Mouse (Mus musculus) urinary bladder, adult 18-20 months (tissue): Measurements from ENCODE around the gene Fam24b.
A peak's percentile ranks its signal among the peaks of the same experiment; 100 is the strongest.

Experiments used
- DNase-seq, 2 experiments: peaks; one replicate each; pipeline ENCODE4 v3.0.0; 2022; ENCODE audit warnings: low spot score in 2 of 2, mixed read lengths in 2 of 2

Gene Fam24b

GRCm38 (mm10) chr7:131329416-131329815, at the start of gene Fam24b:
TSS of gene Fam24b (minus strand) at chr7:131329516.
- DNase-seq: no peak

GRCm38 (mm10) chr7:131371880-131372651, 42.8 kb upstream of the Fam24b start:
- no peak for DNase-seq

- no peak for DNase-seq
Observed at GRCm38 (mm10) chr7:131371470-131371860, 42.1 kb upstream of the Fam24b start.

- DNase-seq: peak; percentile 80 to 90
Observed at GRCm38 (mm10) chr7:131370648-131371469, 41.5 kb upstream of the Fam24b start, which contains the start of gene Pstk. TSS of gene Pstk (plus strand) at chr7:131371141.

GRCm38 (mm10) chr7:131364131-131364530, 34.8 kb upstream of the Fam24b start:
- DNase-seq: no peak

GRCm38 (mm10) chr7:131362615-131363300, 33.4 kb upstream of the Fam24b start, which contains the start of gene 2310057M21Rik:
TSS of gene 2310057M21Rik (minus strand) at chr7:131362759.
- peak; percentile 81 to 92 for DNase-seq

GRCm38 (mm10) chr7:131362269-131362614, 32.9 kb upstream of the Fam24b start:
- DNase-seq: no peak

GRCm38 (mm10) chr7:131356105-131356504, 26.8 kb upstream of the Fam24b start:
- no peak for DNase-seq

- DNase-seq: no peak
Observed at GRCm38 (mm10) chr7:131345856-131346541, 16.7 kb upstream of the Fam24b start.

- DNase-seq: no peak
Observed at GRCm38 (mm10) chr7:131337502-131338068, 8.3 kb upstream of the Fam24b start.

- DNase-seq: no peak
Observed at GRCm38 (mm10) chr7:131333564-131333963, 4.2 kb upstream of the Fam24b start, which contains the start of gene Fam24a. TSS of gene Fam24a (plus strand) at chr7:131333864.

GRCm38 (mm10) chr7:131331688-131332087, 2.4 kb upstream of the Fam24b start:
- no peak for DNase-seq

GRCm38 (mm10) chr7:131327054-131327453, 2.3 kb downstream of the Fam24b start:
- no peak for DNase-seq

- no peak for DNase-seq
Observed at GRCm38 (mm10) chr7:131322192-131322591, 7.1 kb downstream of the Fam24b start, which contains the start of gene Cuzd1. TSS of gene Cuzd1 (minus strand) at chr7:131322292.

- DNase-seq: no peak
Observed at GRCm38 (mm10) chr7:131318340-131318739, 11.0 kb downstream of the Fam24b start.

- no peak for DNase-seq
Observed at GRCm38 (mm10) chr7:131317587-131317986, 11.7 kb downstream of the Fam24b start.

GRCm38 (mm10) chr7:131314493-131314892, 14.8 kb downstream of the Fam24b start:
- no peak for DNase-seq

GRCm38 (mm10) chr7:131306733-131307132, 22.6 kb downstream of the Fam24b start:
- DNase-seq: no peak

- DNase-seq: no peak
Observed at GRCm38 (mm10) chr7:131303340-131303739, 26.0 kb downstream of the Fam24b start.

- no peak for DNase-seq
Observed at GRCm38 (mm10) chr7:131297151-131297550, 32.2 kb downstream of the Fam24b start.
